Mouse (Mus musculus): Measurements from ENCODE around the gene Xxylt1. TPM values are rescaled to one million over a fixed set of nuclear protein-coding genes. Genes with fewer than 3 reads are reported as not detected.

The Xxylt1 gene
- polyA plus RNA-seq, 1 experiment from 2014 or later: 12.7 TPM

GRCm38 (mm10) chr16:31074324-31074908 is 6.8 kb downstream of the Xxylt1 start:
- Histone ChIP-seq H3K9ac (no peak overlapping the region), H3K9me3 (no peaks in the 10 kb centered on the region), H3K27ac (no peak overlapping the region), H3K4me1 (peaks cover 8% of the 10 kb centered on the region), H3K4me3 (replicated peaks) (no peak overlapping the region), H3K4me2 (no peak overlapping the region), H3K36me3 (replicated peaks) (no peaks in the 10 kb centered on the region), H3K27me3 (no peaks in the 10 kb centered on the region)
- ATAC-seq (ENCODE audit: low FRiP score): no peak
- WGBS: 70% methylated on average over 3 of the region's 3 CpGs

GRCm38 (mm10) chr16:31071731-31072130 is 9.5 kb downstream of the Xxylt1 start:
- Histone ChIP-seq H3K27me3 (no peaks in the 10 kb centered on the region), H3K4me2 (no peak overlapping the region), H3K36me3 (replicated peaks) (no peaks in the 10 kb centered on the region), H3K4me3 (replicated peaks) (no peak overlapping the region), H3K9ac (no peak overlapping the region), H3K4me1 (peaks cover 10% of the 10 kb centered on the region), H3K9me3 (no peaks in the 10 kb centered on the region), H3K27ac (no peak overlapping the region)
- ATAC-seq (ENCODE audit: low FRiP score): no peak
- WGBS: 82% methylated on average over 6 of the region's 6 CpGs

GRCm38 (mm10) chr16:31070358-31071133 is 10.7 kb downstream of the Xxylt1 start:
- Histone ChIP-seq H3K36me3 (replicated peaks) (no peaks in the 10 kb centered on the region), H3K27me3 (no peaks in the 10 kb centered on the region), H3K9ac (no peak overlapping the region; the same call in 1 of the 2 replicates), H3K4me3 (replicated peaks) (no peak overlapping the region), H3K4me2 (peak overlapping the region; percentile 29), H3K9me3 (no peaks in the 10 kb centered on the region), H3K4me1 (peaks cover 17% of the 10 kb centered on the region), H3K27ac (no peak overlapping the region)
- peak; percentile 71 for ATAC-seq (ENCODE audit: low FRiP score)
- 18% methylated on average over 19 of the region's 21 CpGs for WGBS

- Histone ChIP-seq H3K36me3 (replicated peaks) (no peaks in the 10 kb centered on the region), H3K4me3 (replicated peaks) (no peak overlapping the region), H3K9me3 (no peaks in the 10 kb centered on the region), H3K4me2 (no peak overlapping the region), H3K4me1 (peaks cover 17% of the 10 kb centered on the region), H3K27ac (no peak overlapping the region), H3K9ac (no peak overlapping the region), H3K27me3 (no peaks in the 10 kb centered on the region)
- no peak for ATAC-seq (ENCODE audit: low FRiP score)
- 88% methylated on average over 14 of the region's 14 CpGs for WGBS
These were observed 11.7 kb downstream of the Xxylt1 start for GRCm38 (mm10) chr16:31069211-31070166.

- peaks cover 17% of the 10 kb centered on the region for H3K4me1 ChIP-seq
- 91% methylated on average over 7 of the region's 7 CpGs for WGBS
- no peaks in the 10 kb centered on the region for H3K9me3 ChIP-seq
- no peaks in the 10 kb centered on the region for H3K27me3 ChIP-seq
- H3K36me3 ChIP-seq (replicated peaks): no peaks in the 10 kb centered on the region
- no peak overlapping the region for H3K4me3 ChIP-seq (replicated peaks)
- H3K4me2 ChIP-seq: no peak overlapping the region
- H3K9ac ChIP-seq: no peak overlapping the region
- no peak; the same call in 1 of the 2 replicates for ATAC-seq (ENCODE audit: low FRiP score)
- no peak overlapping the region for H3K27ac ChIP-seq
These were observed 13.0 kb downstream of the Xxylt1 start for GRCm38 (mm10) chr16:31068280-31068679.

- 68% methylated on average over 15 of the region's 15 CpGs for WGBS
- Histone ChIP-seq H3K4me2 (no peak overlapping the region), H3K4me1 (peaks cover 17% of the 10 kb centered on the region), H3K27ac (no peak overlapping the region), H3K9me3 (no peaks in the 10 kb centered on the region), H3K4me3 (replicated peaks) (no peak overlapping the region), H3K36me3 (replicated peaks) (no peaks in the 10 kb centered on the region; the same call in 1 of the 2 replicates), H3K27me3 (no peaks in the 10 kb centered on the region), H3K9ac (no peak overlapping the region)
- no peak for ATAC-seq (ENCODE audit: low FRiP score)
These were observed 14.7 kb downstream of the Xxylt1 start for GRCm38 (mm10) chr16:31066344-31067098.

- no peaks in the 10 kb centered on the region; the same call in 1 of the 2 replicates for H3K36me3 ChIP-seq (replicated peaks)
- H3K27ac ChIP-seq: no peak overlapping the region
- WGBS: 95% methylated on average over 6 of the region's 6 CpGs
- no peak overlapping the region for H3K4me3 ChIP-seq (replicated peaks)
- H3K9ac ChIP-seq: no peak overlapping the region
- no peak for ATAC-seq (ENCODE audit: low FRiP score)
- no peak overlapping the region for H3K4me2 ChIP-seq
- peaks cover 9% of the 10 kb centered on the region; the same call in 1 of the 2 replicates for H3K4me1 ChIP-seq
- H3K9me3 ChIP-seq: no peaks in the 10 kb centered on the region
- no peaks in the 10 kb centered on the region for H3K27me3 ChIP-seq
These were observed 16.4 kb downstream of the Xxylt1 start for GRCm38 (mm10) chr16:31064782-31065181.

- H3K4me2 ChIP-seq: no peak overlapping the region
- H3K9me3 ChIP-seq: no peaks in the 10 kb centered on the region
- no peak overlapping the region for H3K9ac ChIP-seq
- H3K27me3 ChIP-seq: no peaks in the 10 kb centered on the region
- H3K27ac ChIP-seq: no peak overlapping the region
- no peak overlapping the region for H3K4me3 ChIP-seq (replicated peaks)
- ATAC-seq (ENCODE audit: low FRiP score): no peak
- 79% methylated on average over 3 of the region's 3 CpGs for WGBS
- H3K4me1 ChIP-seq: peaks cover 18% of the 10 kb centered on the region
- no peaks in the 10 kb centered on the region; the same call in 1 of the 2 replicates for H3K36me3 ChIP-seq (replicated peaks)
These were observed 18.3 kb downstream of the Xxylt1 start for GRCm38 (mm10) chr16:31062918-31063317.

- Histone ChIP-seq H3K9me3 (no peaks in the 10 kb centered on the region), H3K4me3 (replicated peaks) (no peak overlapping the region), H3K4me2 (no peak overlapping the region), H3K27ac (no peak overlapping the region), H3K9ac (no peak overlapping the region; the same call in 1 of the 2 replicates), H3K36me3 (replicated peaks) (no peaks in the 10 kb centered on the region; the same call in 1 of the 2 replicates), H3K27me3 (no peaks in the 10 kb centered on the region), H3K4me1 (peaks cover 14% of the 10 kb centered on the region)
- ATAC-seq (ENCODE audit: low FRiP score): no peak
- 86% methylated on average over 11 of the region's 11 CpGs for WGBS
These were observed 19.9 kb downstream of the Xxylt1 start for GRCm38 (mm10) chr16:31061246-31061880.

GRCm38 (mm10) chr16:31060714-31061113 is 20.5 kb downstream of the Xxylt1 start:
- Histone ChIP-seq H3K4me2 (no peak overlapping the region), H3K36me3 (replicated peaks) (no peaks in the 10 kb centered on the region; the same call in 1 of the 2 replicates), H3K4me3 (replicated peaks) (no peak overlapping the region), H3K9me3 (no peaks in the 10 kb centered on the region), H3K9ac (no peak overlapping the region), H3K4me1 (peaks cover 11% of the 10 kb centered on the region), H3K27ac (no peak overlapping the region), H3K27me3 (no peaks in the 10 kb centered on the region)
- no peak for ATAC-seq (ENCODE audit: low FRiP score)
- WGBS: 94% methylated on average over 13 of the region's 13 CpGs

GRCm38 (mm10) chr16:31060226-31060625 is 21.0 kb downstream of the Xxylt1 start:
- ATAC-seq (ENCODE audit: low FRiP score): no peak
- no peak overlapping the region for H3K9ac ChIP-seq
- peaks cover 9% of the 10 kb centered on the region; the same call in 1 of the 2 replicates for H3K4me1 ChIP-seq
- WGBS: 96% methylated on average over 3 of the region's 3 CpGs
- H3K27ac ChIP-seq: no peak overlapping the region
- H3K36me3 ChIP-seq (replicated peaks): no peaks in the 10 kb centered on the region; the same call in 1 of the 2 replicates
- H3K27me3 ChIP-seq: no peaks in the 10 kb centered on the region
- no peak overlapping the region for H3K4me3 ChIP-seq (replicated peaks)
- no peaks in the 10 kb centered on the region for H3K9me3 ChIP-seq
- no peak overlapping the region for H3K4me2 ChIP-seq
